In the genomic region with DNA sequence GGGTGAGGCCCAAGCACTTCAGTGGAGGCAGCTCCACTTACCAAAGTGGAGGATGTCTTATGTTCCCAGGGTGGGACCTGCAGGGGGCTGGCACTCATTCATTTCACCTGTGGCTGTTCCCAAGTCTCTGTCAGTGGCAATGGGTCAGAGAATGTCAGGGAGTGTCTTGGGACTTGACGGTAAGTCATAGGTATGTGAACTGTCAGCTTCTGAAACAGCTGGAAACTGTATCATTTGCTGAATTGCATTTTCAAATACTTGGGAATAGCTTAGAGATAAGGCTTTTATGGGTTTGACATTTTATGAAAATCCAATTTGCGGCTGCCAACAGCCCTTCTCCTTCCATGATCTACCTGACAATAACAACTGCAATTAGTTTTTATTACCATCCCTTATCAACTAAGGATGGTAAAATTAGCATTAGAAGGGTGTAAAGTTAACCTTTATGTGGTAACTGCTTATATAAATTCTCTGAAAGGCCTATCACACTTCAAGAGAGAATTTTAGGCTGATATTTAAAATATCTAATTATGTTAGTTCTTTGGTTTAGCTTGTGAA, we compare ENCODE assay signal across 32 mouse cellular contexts. TPM values are rescaled to one million over a fixed set of nuclear protein-coding genes. Genes with fewer than 3 reads are reported as not detected.
DNase-seq lines count a peak whose midpoint lies in the region; ATAC-seq and TF ChIP-seq lines count a peak whose summit lies in the region.
"Had no signal": no experiment of that assay in that cellular context is flagged by ENCODE, and none has a peak within 500 bp of the region (broad histone marks: within the 10 kb centered on the region; RNA-seq: fewer than 3 reads in every experiment).

No protein-coding gene starts in this region.

- no peaks in the 10 kb centered on the region for H3K27me3 ChIP-seq in heart, embryonic 10.5 days (ENCODE audit: insufficient read depth, poor library complexity, severe bottlenecking)
- H3K27me3 ChIP-seq in heart, embryonic 12.5 days (replicated peaks) = no peaks in the 10 kb centered on the region
- H3K27me3 ChIP-seq in intestine, embryonic 15.5 days (replicated peaks) = no peaks in the 10 kb centered on the region
- H3K27me3 ChIP-seq in limb, embryonic 10.5 days (ENCODE audit: low read depth, poor library complexity, severe bottlenecking) = no peaks in the 10 kb centered on the region
- H3K27me3 ChIP-seq: CH12.LX; embryonic facial prominence, embryonic 12.5 days; embryonic facial prominence, embryonic 15.5 days; heart, embryonic 15.5 days; hindbrain, embryonic 15.5 days had no signal

- H3K4me2 ChIP-seq in heart, embryonic 12.5 days = no peak overlapping the region
- H3K4me2 ChIP-seq in intestine, embryonic 15.5 days (replicated peaks) = no peak overlapping the region
- H3K4me2 ChIP-seq: embryonic facial prominence, embryonic 12.5 days; embryonic facial prominence, embryonic 15.5 days; heart, embryonic 11.5 days; heart, embryonic 15.5 days; hindbrain, embryonic 15.5 days had no signal

- no peaks in the 10 kb centered on the region for H3K36me3 ChIP-seq in heart, embryonic 10.5 days
- no peaks in the 10 kb centered on the region for H3K36me3 ChIP-seq in heart, embryonic 12.5 days
- no peaks in the 10 kb centered on the region for H3K36me3 ChIP-seq in intestine, embryonic 15.5 days
- no peaks in the 10 kb centered on the region for H3K36me3 ChIP-seq in limb, embryonic 10.5 days
- H3K36me3 ChIP-seq: embryonic facial prominence, embryonic 12.5 days; embryonic facial prominence, embryonic 15.5 days; G1E; heart, embryonic 15.5 days; hindbrain, embryonic 15.5 days had no signal

- H3K9me3 ChIP-seq in heart, embryonic 10.5 days = no peaks in the 10 kb centered on the region
- no peaks in the 10 kb centered on the region for H3K9me3 ChIP-seq in heart, embryonic 12.5 days (replicated peaks)
- no peaks in the 10 kb centered on the region for H3K9me3 ChIP-seq in intestine, embryonic 15.5 days
- no peaks in the 10 kb centered on the region for H3K9me3 ChIP-seq in limb, embryonic 10.5 days (replicated peaks)
- H3K9me3 ChIP-seq: embryonic facial prominence, embryonic 12.5 days; embryonic facial prominence, embryonic 15.5 days; G1E; heart, embryonic 15.5 days; hindbrain, embryonic 15.5 days had no signal

- TF ChIP-seq CTCF in bone marrow macrophage, adult 2 months (IDR thresholded peaks at IDR 0.05; ENCODE audit: low read depth, low read length) = no peak

- WGBS in heart, embryonic 10.5 days = 84% methylated on average over 2 of the region's 2 CpGs
- 71% methylated on average over 2 of the region's 2 CpGs for WGBS in heart, embryonic 12.5 days
- 62% methylated on average over 2 of the region's 2 CpGs for WGBS in intestine, embryonic 15.5 days
- 81% methylated on average over 2 of the region's 2 CpGs for WGBS in limb, embryonic 10.5 days

- no peak overlapping the region for H3K9ac ChIP-seq in heart, embryonic 12.5 days
- H3K9ac ChIP-seq in intestine, embryonic 15.5 days = no peak overlapping the region
- H3K9ac ChIP-seq: embryonic facial prominence, embryonic 12.5 days; embryonic facial prominence, embryonic 15.5 days; forebrain, postnatal 0 days; heart, embryonic 15.5 days; hindbrain, embryonic 15.5 days had no signal

- ATAC-seq in heart, embryonic 12.5 days (ENCODE audit: insufficient number of reproducible peaks, low FRiP score) = no peak
- ATAC-seq in intestine, embryonic 15.5 days = peak; percentile 76
- ATAC-seq: forebrain, embryonic 14.5 days; forebrain, postnatal 0 days; Patski had no signal

- DNase-seq in heart, embryonic 10.5 days (ENCODE audit: low spot score) = peak; percentile 54
- DNase-seq in limb, embryonic 10.5 days (ENCODE audit: low spot score) = peak; percentile 12
- DNase-seq in cerebellum, adult 9-11 months = no peak
- DNase-seq in layer of hippocampus, postnatal 36 days = no peak
- DNase-seq in kidney, postnatal 10 days = no peak
- DNase-seq: adrenal gland, postnatal 10 days; B cell, adult 2 months; cerebellum, adult 18-20 months; cerebellum, adult 9-10 months; cerebellum, postnatal 25 days; forebrain, postnatal 0 days; gastrocnemius, adult 2 months; gastrocnemius, postnatal 14 days; heart, adult 2 months; heart, postnatal 10 days; heart, postnatal 36 days had no signal

- no peak for TF ChIP-seq POLR2A in bone marrow macrophage, adult 2 months (IDR thresholded peaks at IDR 0.05; ENCODE audit: borderline replicate concordance, low read depth, low read length)

- no peak overlapping the region for H3K4me3 ChIP-seq in heart, embryonic 10.5 days
- no peak overlapping the region for H3K4me3 ChIP-seq in heart, embryonic 12.5 days
- H3K4me3 ChIP-seq in bone marrow macrophage, adult 2 months (ENCODE audit: insufficient read depth, low read length) = no peak overlapping the region
- H3K4me3 ChIP-seq in intestine, embryonic 15.5 days (replicated peaks) = no peak overlapping the region
- H3K4me3 ChIP-seq in limb, embryonic 10.5 days = no peak overlapping the region
- H3K4me3 ChIP-seq: embryonic facial prominence, embryonic 12.5 days; embryonic facial prominence, embryonic 15.5 days; gastrocnemius, adult 2 months; heart, adult 2 months; heart, embryonic 15.5 days; hindbrain, embryonic 15.5 days had no signal

- H3K4me1 ChIP-seq in heart, embryonic 10.5 days = peaks cover 5% of the 10 kb centered on the region; the same call in 1 of the 2 replicates
- peaks cover 4% of the 10 kb centered on the region; the same call in 1 of the 2 replicates for H3K4me1 ChIP-seq in heart, embryonic 12.5 days (replicated peaks)
- peaks cover 60% of the 10 kb centered on the region for H3K4me1 ChIP-seq in bone marrow macrophage, adult 2 months (ENCODE audit: control insufficient read depth, insufficient read depth, low read length)
- H3K4me1 ChIP-seq in intestine, embryonic 15.5 days (replicated peaks) = peaks cover 3% of the 10 kb centered on the region; the same call in 1 of the 2 replicates
- H3K4me1 ChIP-seq in limb, embryonic 10.5 days = no peaks in the 10 kb centered on the region
- H3K4me1 ChIP-seq: embryonic facial prominence, embryonic 12.5 days; embryonic facial prominence, embryonic 15.5 days; hindbrain, embryonic 15.5 days had no signal

- no peak overlapping the region for H3K27ac ChIP-seq in heart, embryonic 10.5 days
- no peak overlapping the region for H3K27ac ChIP-seq in heart, embryonic 12.5 days (ENCODE audit: poor library complexity, severe bottlenecking)
- peak overlapping the region; percentile 99 for H3K27ac ChIP-seq in bone marrow macrophage, adult 2 months (ENCODE audit: insufficient read depth, low read depth, low read length)
- no peak overlapping the region for H3K27ac ChIP-seq in intestine, embryonic 15.5 days
- no peak overlapping the region for H3K27ac ChIP-seq in limb, embryonic 10.5 days
- H3K27ac ChIP-seq: embryonic facial prominence, embryonic 12.5 days; embryonic facial prominence, embryonic 15.5 days; gastrocnemius, adult 2 months; heart, adult 2 months; heart, embryonic 15.5 days; hindbrain, embryonic 15.5 days had no signal

RNA-seq across cellular contexts. Expression of a gene that starts 34.8 kb away (rescaled TPM):
- polyA plus RNA-seq in heart, embryonic 10.5 days (2016; fragmentation: Nextera tagmentation; extraction: Ambion mirVana) = 25.5 and 30.8 TPM in 2 replicates
- 36.1 and 37.2 TPM in 2 replicates for polyA plus RNA-seq in heart, embryonic 12.5 days (2016; fragmentation: Nextera tagmentation; extraction: Ambion mirVana)
- polyA plus RNA-seq in bone marrow macrophage, adult 2 months (2012; ENCODE audit: insufficient read depth, insufficient read length, missing spikeins) = 932 and 1,066 TPM in 2 replicates
- 81.6 and 81.9 TPM in 2 replicates for polyA plus RNA-seq in intestine, embryonic 15.5 days (2015; fragmentation: Nextera tagmentation; extraction: Ambion mirVana)
- polyA plus RNA-seq in limb, embryonic 10.5 days (2016; fragmentation: Nextera tagmentation; extraction: Ambion mirVana) = 20.4 and 20.9 TPM in 2 replicates
- total RNA-seq in layer of hippocampus, postnatal 36 days (2021) = 1 to 10 TPM; 6.8 to 6.9 TPM

RNA-seq across cellular contexts. Expression of a gene that starts 35.0 kb away (rescaled TPM):
- polyA plus RNA-seq in heart, embryonic 10.5 days (2016; fragmentation: Nextera tagmentation; extraction: Ambion mirVana) = 0.13 TPM in 1 of 2 replicates, not detected in the other
- polyA plus RNA-seq in heart, embryonic 12.5 days (2016; fragmentation: Nextera tagmentation; extraction: Ambion mirVana) = not detected in 2 replicates
- polyA plus RNA-seq in bone marrow macrophage, adult 2 months (2012; ENCODE audit: insufficient read depth, insufficient read length, missing spikeins) = 0.36 and 0.43 TPM in 2 replicates
- polyA plus RNA-seq in intestine, embryonic 15.5 days (2015; fragmentation: Nextera tagmentation; extraction: Ambion mirVana) = 0.05 TPM in 1 of 2 replicates, not detected in the other
- 0.05 and 0.08 TPM in 2 replicates for polyA plus RNA-seq in limb, embryonic 10.5 days (2016; fragmentation: Nextera tagmentation; extraction: Ambion mirVana)
- total RNA-seq in layer of hippocampus, postnatal 36 days (2021) = not detected
- total RNA-seq: adrenal gland, adult 18-20 months; adrenal gland, postnatal 10 days; CH12.LX; common myeloid progenitor, adult 5-6 weeks; forebrain, postnatal 0 days; G1E; gastrocnemius, adult 2 months; gastrocnemius, postnatal 14 days; gastrocnemius, postnatal 4 days; heart, adult 2 months; heart, postnatal 10 days; heart, postnatal 36 days had no signal
- polyA plus RNA-seq: embryonic facial prominence, embryonic 12.5 days; embryonic facial prominence, embryonic 15.5 days; forebrain, embryonic 14.5 days; forebrain, postnatal 0 days; G1E; heart, embryonic 11.5 days; heart, embryonic 15.5 days; hindbrain, embryonic 15.5 days; intestine, embryonic 14.5 days; Patski had no signal

Comparison
In these comparisons a context has a peak if more than half of its experiments do, and no peak if none do; other contexts are left out.
1. DNase-seq: peak in heart, embryonic 10.5 days (single experiment) and limb, embryonic 10.5 days (single experiment); none in cerebellum, adult 9-11 months (single experiment), layer of hippocampus, postnatal 36 days (0 of 2) and kidney, postnatal 10 days (single experiment).
2. RNA of a gene that starts 34.8 kb away (polyA plus RNA-seq): 932 to 1,066 TPM in bone marrow macrophage, adult 2 months; 81.6 to 81.9 TPM in intestine, embryonic 15.5 days, 36.1 to 37.2 TPM in heart, embryonic 12.5 days, 25.5 to 30.8 TPM in heart, embryonic 10.5 days and 20.4 to 20.9 TPM in limb, embryonic 10.5 days; every median in the first group is over 10 times any median in the second.